Mouse (Mus musculus) thymus, adult 2 months (tissue): ENCODE data around the gene Tfcp2. TPM values are rescaled to one million over a fixed set of nuclear protein-coding genes. Genes with fewer than 3 reads are reported as not detected.

Source experiments
- DNase-seq: peaks from one replicate; pipeline ENCODE4 v3.0.0; 2021
- H3K27ac ChIP-seq: fragments of 200-500 bp; 2 replicates; pipeline ENCODE4 v1.5.1; 2012; ENCODE audit warnings: low read length, control low read depth; ENCODE audit not compliant: control insufficient read depth, insufficient read depth
- H3K27me3 ChIP-seq: fragments of 200-500 bp; 2 replicates; pipeline ENCODE4 v1.6.1; 2012; ENCODE audit warnings: mild to moderate bottlenecking, low read length, moderate library complexity, mixed read lengths; ENCODE audit not compliant: control insufficient read depth, insufficient read depth
- H3K36me3 ChIP-seq: fragments of 200-500 bp; 2 replicates; pipeline ENCODE4 v1.6.1; 2012; ENCODE audit warnings: mild to moderate bottlenecking, low read length, moderate library complexity; ENCODE audit not compliant: control insufficient read depth, insufficient read depth
- H3K4me1 ChIP-seq: fragments of 200-500 bp; replicated peaks from 2 replicates; pipeline ENCODE4 v1.6.1; 2012; ENCODE audit warnings: low read length; ENCODE audit not compliant: control insufficient read depth, insufficient read depth
- H3K4me3 ChIP-seq: fragments of 200-500 bp; 2 replicates; pipeline ENCODE4 v1.5.1; 2012; ENCODE audit warnings: mild to moderate bottlenecking, low read length, control low read depth, moderate library complexity; ENCODE audit not compliant: control insufficient read depth, insufficient read depth
- CTCF ChIP-seq: fragments of 200-500 bp; IDR thresholded peaks from 2 replicates; pipeline ENCODE4 v1.5.1; 2012; ENCODE audit warnings: mild to moderate bottlenecking, control low read depth, low read length, moderate library complexity, borderline replicate concordance; ENCODE audit not compliant: control insufficient read depth, poor library complexity, insufficient read depth; ENCODE audit errors: extremely low read depth
- POLR2A ChIP-seq: fragments of 200-500 bp; IDR thresholded peaks from 2 replicates; pipeline ENCODE4 v1.6.1; 2012; ENCODE audit warnings: mild to moderate bottlenecking, low read length, control low read depth, moderate library complexity; ENCODE audit not compliant: control insufficient read depth, poor library complexity, insufficient read depth; ENCODE audit errors: extremely low read depth
- WGBS: fragments of 180-500 bp; shearing (Covaris S2); methylation state at CpG from one replicate; pipeline ENCODE4 v1.1.7; 2018; 5-methylcytosine and 5-hydroxymethylcytosine counted together
- polyA plus RNA-seq: library from polyadenylated mRNA; depleted of rRNA; stranded (reverse); fragments of >200 nt; gene quantifications from 2 replicates; pipeline ENCODE4 v1.2.3, GENCODE M21; 2012

Gene Tfcp2
- polyA plus RNA-seq, 1 experiment = 8.2 TPM

GRCm38 (mm10) chr15:100487050-100487449 is 64.8 kb downstream of the Tfcp2 start:
- Histone ChIP-seq H3K4me3 (no peak overlapping the region), H3K36me3 (peaks cover 32% of the 10 kb centered on the region), H3K27me3 (no peaks in the 10 kb centered on the region), H3K27ac (no peak overlapping the region), H3K4me1 (no peaks in the 10 kb centered on the region)
- WGBS = 83% methylated on average over 2 of the region's 2 CpGs
- no peak for DNase-seq
- TF ChIP-seq POLR2A (no peak), CTCF (no peak)

DNA sequence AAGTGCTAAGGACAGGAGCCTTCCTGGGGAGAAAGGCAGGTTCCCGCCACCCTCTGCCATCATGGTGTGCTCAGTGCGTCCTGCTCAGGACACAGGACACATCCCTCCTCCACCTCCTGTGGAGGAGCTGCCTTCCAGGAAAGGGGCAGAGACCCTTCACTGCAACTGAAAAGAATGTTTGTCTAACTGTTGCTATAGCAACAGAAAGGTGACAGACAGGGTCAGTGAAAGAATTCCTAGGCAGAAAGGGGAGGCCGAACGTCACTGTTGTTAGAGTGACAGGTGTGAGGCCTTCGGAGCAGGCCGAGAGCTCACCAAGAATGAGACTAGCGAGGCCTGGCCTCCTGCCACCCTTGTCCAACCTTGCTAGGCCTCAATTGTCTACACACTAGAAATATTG is 65.4 kb downstream of the Tfcp2 start:
- no peak for DNase-seq
- Histone ChIP-seq H3K27me3 (no peaks in the 10 kb centered on the region), H3K27ac (no peak overlapping the region), H3K36me3 (peaks cover 38% of the 10 kb centered on the region), H3K4me3 (no peak overlapping the region), H3K4me1 (no peaks in the 10 kb centered on the region)
- WGBS = 97% methylated on average over 7 of the region's 7 CpGs
- TF ChIP-seq CTCF (no peak), POLR2A (no peak)

DNA sequence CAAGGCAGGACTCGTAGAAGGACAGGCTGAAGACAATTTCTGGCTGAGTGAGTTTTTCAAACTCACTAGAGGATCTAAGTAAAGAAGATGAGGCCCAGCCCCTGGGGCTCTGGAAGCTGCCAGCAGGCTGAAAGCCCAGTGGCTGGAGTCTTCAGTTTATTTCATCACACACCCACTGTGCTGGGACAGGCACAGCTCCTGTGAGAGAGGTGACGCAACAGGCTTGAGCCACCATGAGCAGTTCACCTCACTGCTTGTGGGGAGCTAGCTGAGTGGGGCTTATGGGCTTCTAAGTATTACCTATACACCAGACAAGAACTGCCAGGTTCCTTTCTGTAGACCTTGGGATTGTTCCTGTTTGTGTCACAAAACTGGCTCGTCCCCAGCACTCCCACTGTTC is 66.2 kb downstream of the Tfcp2 start:
- H3K4me1 ChIP-seq = no peaks in the 10 kb centered on the region
- no peak overlapping the region for H3K4me3 ChIP-seq
- no peak overlapping the region for H3K27ac ChIP-seq
- H3K36me3 ChIP-seq = peaks cover 47% of the 10 kb centered on the region
- WGBS = 96% methylated on average over 3 of the region's 3 CpGs
- DNase-seq = no peak
- TF ChIP-seq CTCF (no peak), POLR2A (no peak)
- H3K27me3 ChIP-seq = no peaks in the 10 kb centered on the region

GRCm38 (mm10) chr15:100478925-100479324 is 72.9 kb downstream of the Tfcp2 start:
- WGBS = 96% methylated on average over 4 of the region's 4 CpGs
- no peak for DNase-seq
- Histone ChIP-seq H3K36me3 (peaks cover 64% of the 10 kb centered on the region), H3K27ac (no peak overlapping the region), H3K4me3 (no peak overlapping the region), H3K4me1 (no peaks in the 10 kb centered on the region), H3K27me3 (no peaks in the 10 kb centered on the region)
- no peak for TF ChIP-seq POLR2A
- TF ChIP-seq CTCF = no peak

- 89% methylated on average over 10 of the region's 10 CpGs for WGBS
- Histone ChIP-seq H3K4me1 (no peaks in the 10 kb centered on the region), H3K4me3 (no peak overlapping the region), H3K27me3 (no peaks in the 10 kb centered on the region), H3K36me3 (peaks cover 63% of the 10 kb centered on the region), H3K27ac (no peak overlapping the region)
- DNase-seq = no peak
- no peak for TF ChIP-seq POLR2A
- TF ChIP-seq CTCF = no peak
Measured at GRCm38 (mm10) chr15:100478351-100478750, 73.5 kb downstream of the Tfcp2 start.

DNA sequence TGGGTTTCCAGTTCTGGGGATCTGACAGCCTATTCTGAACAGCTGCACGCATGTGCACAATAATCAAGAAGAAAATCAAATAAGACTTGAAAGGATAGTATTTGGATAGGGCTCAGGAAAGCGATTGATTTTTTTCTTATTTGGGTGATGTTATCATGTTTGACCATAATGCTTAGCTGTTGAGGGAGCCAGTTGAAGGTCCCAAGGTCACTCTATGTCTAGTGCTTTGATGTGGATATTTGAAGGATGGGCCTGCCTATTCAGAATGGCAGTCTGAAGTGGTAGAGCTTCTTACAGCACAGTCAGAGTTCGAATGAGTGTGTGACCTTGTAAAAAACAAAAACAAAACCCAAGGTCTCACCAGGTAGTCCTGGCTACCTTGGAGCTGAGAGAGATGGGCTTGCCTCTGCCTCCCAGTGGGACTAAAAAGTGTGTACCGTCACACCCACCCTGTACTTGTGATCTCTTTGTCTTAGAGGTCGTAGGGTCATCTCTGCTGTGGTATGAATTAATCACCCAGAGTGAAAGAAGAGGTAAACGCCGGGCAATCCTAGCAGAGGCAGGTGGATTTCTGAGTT is 77.8 kb downstream of the Tfcp2 start:
- TF ChIP-seq POLR2A (no peak), CTCF (no peak)
- Histone ChIP-seq H3K27me3 (no peaks in the 10 kb centered on the region), H3K27ac (no peak overlapping the region), H3K4me1 (peaks cover 7% of the 10 kb centered on the region), H3K4me3 (no peak overlapping the region), H3K36me3 (peaks cover 36% of the 10 kb centered on the region)
- WGBS = 96% methylated on average over 7 of the region's 7 CpGs
- no peak for DNase-seq

DNA sequence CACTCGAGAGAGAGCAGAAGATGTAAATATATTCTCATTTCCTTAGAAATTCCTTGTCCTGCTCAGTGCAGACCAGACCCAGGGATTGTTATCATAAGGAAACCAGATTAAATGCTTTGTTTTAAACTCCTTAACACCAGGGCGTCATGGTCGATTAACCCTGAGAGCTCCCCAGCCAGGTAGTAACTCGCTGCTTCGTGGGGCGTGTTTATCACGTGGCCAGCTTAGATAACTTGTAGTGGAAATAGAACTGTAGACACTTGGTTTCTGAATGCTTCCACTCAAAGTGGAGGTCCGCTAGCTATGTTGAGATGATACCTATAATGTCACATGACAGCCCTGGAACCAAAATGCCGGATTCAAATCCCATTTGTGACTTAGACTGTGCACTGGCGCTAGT is 81.8 kb downstream of the Tfcp2 start:
- Histone ChIP-seq H3K4me1 (peaks cover 12% of the 10 kb centered on the region), H3K27ac (no peak overlapping the region), H3K36me3 (peaks cover 10% of the 10 kb centered on the region), H3K4me3 (no peak overlapping the region), H3K27me3 (no peaks in the 10 kb centered on the region)
- no peak for TF ChIP-seq POLR2A
- TF ChIP-seq CTCF = no peak
- WGBS = 84% methylated on average over 10 of the region's 10 CpGs
- no peak for DNase-seq
